In the genomic region with DNA sequence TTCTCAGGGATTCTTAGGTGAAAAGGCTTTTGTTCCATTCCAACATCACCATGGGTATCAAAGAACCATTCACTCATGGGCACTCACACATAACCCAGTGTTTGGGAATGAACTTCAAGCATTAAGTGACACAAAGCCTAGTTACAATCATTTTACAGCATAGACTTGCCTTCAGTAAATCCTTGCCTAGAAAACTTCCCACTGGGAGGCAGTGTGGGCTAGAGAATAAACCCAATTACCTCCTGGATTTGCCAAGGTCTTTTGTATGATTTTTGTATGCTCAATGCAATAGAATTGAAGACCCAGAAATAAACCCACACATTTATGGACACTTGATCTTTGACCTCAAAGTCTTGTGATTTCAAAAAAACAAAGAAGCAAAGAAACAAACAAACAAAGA, we compare ENCODE assay signal across 10 mouse cellular contexts.
DNase-seq lines count a peak whose midpoint lies in the region; ATAC-seq lines count a peak whose summit lies in the region.
"Had no signal": no experiment of that assay in that cellular context is flagged by ENCODE, and none has a peak within 500 bp of the region (broad histone marks: within the 10 kb centered on the region; RNA-seq: fewer than 3 reads in every experiment).

No protein-coding gene starts in this region.

- ATAC-seq in intestine, embryonic 14.5 days (replicated peaks; ENCODE audit: low FRiP score, low TSS enrichment, low read depth): no peak
- no peak for ATAC-seq in intestine, embryonic 16.5 days
- no peak for ATAC-seq in CD4-positive, CD25-positive, alpha-beta regulatory T cell, adult 4 months

- no peak overlapping the region for H3K9ac ChIP-seq in intestine, embryonic 14.5 days (ENCODE audit: low read length)
- H3K9ac ChIP-seq in intestine, embryonic 16.5 days (ENCODE audit: low read depth, low read length): no peak overlapping the region

- peak; percentile 50 for DNase-seq in intestine, embryonic 14.5 days (ENCODE audit: low spot score)
- peak; percentile 7 for DNase-seq in right cerebral cortex, postnatal 14 days
- no peak for DNase-seq in right cerebral cortex, postnatal 36 days (ENCODE audit: low spot score in 2 of 2)
- peak; percentile 17 for DNase-seq in embryonic facial prominence, embryonic 10.5 days (ENCODE audit: low spot score)
- DNase-seq in spleen, postnatal 10 days (ENCODE audit: low spot score in 2 of 2): no peak
- no peak for DNase-seq in frontal cortex, postnatal 10 days (ENCODE audit: low spot score in 2 of 2)
- DNase-seq: left cerebral cortex, postnatal 4 days had no signal

- no peaks in the 10 kb centered on the region for H3K9me3 ChIP-seq in intestine, embryonic 14.5 days (ENCODE audit: control insufficient read depth, low read length)
- H3K9me3 ChIP-seq in intestine, embryonic 16.5 days (ENCODE audit: control insufficient read depth, low read length): no peaks in the 10 kb centered on the region
- H3K9me3 ChIP-seq in embryonic facial prominence, embryonic 10.5 days: no peaks in the 10 kb centered on the region

- H3K36me3 ChIP-seq in intestine, embryonic 14.5 days (ENCODE audit: control insufficient read depth, insufficient read depth, low read length): no peaks in the 10 kb centered on the region
- no peaks in the 10 kb centered on the region for H3K36me3 ChIP-seq in intestine, embryonic 16.5 days (ENCODE audit: control insufficient read depth, insufficient read depth, low read length)
- H3K36me3 ChIP-seq in embryonic facial prominence, embryonic 10.5 days (replicated peaks): no peaks in the 10 kb centered on the region

- H3K4me3 ChIP-seq in intestine, embryonic 14.5 days (ENCODE audit: low read depth, low read length): no peak overlapping the region
- H3K4me3 ChIP-seq in intestine, embryonic 16.5 days (ENCODE audit: low read length): no peak overlapping the region
- H3K4me3 ChIP-seq in embryonic facial prominence, embryonic 10.5 days: no peak overlapping the region
- H3K4me3 ChIP-seq: myocyte had no signal

- no peaks in the 10 kb centered on the region for H3K4me1 ChIP-seq in intestine, embryonic 14.5 days (replicated peaks; ENCODE audit: control insufficient read depth, insufficient read depth, low read length)
- H3K4me1 ChIP-seq in intestine, embryonic 16.5 days (ENCODE audit: control insufficient read depth, insufficient read depth, low read length): no peaks in the 10 kb centered on the region
- H3K4me1 ChIP-seq in embryonic facial prominence, embryonic 10.5 days: 0 out of 2 replicates have a peak, but pooled peaks cover 3% of the 10 kb centered on the region

- no peak overlapping the region for H3K27ac ChIP-seq in intestine, embryonic 14.5 days (ENCODE audit: low read depth)
- H3K27ac ChIP-seq in intestine, embryonic 16.5 days (ENCODE audit: low read length): no peak overlapping the region
- no peak overlapping the region for H3K27ac ChIP-seq in embryonic facial prominence, embryonic 10.5 days (replicated peaks)

- no peaks in the 10 kb centered on the region for H3K27me3 ChIP-seq in intestine, embryonic 14.5 days (replicated peaks; ENCODE audit: control insufficient read depth, insufficient read depth, low read length)
- H3K27me3 ChIP-seq in intestine, embryonic 16.5 days (replicated peaks; ENCODE audit: control insufficient read depth, insufficient read depth, low read length): no peaks in the 10 kb centered on the region
- H3K27me3 ChIP-seq in embryonic facial prominence, embryonic 10.5 days (replicated peaks; ENCODE audit: low read depth, poor library complexity, severe bottlenecking): no peaks in the 10 kb centered on the region

- H3K4me2 ChIP-seq in intestine, embryonic 14.5 days (ENCODE audit: low read length): no peak overlapping the region
- H3K4me2 ChIP-seq in intestine, embryonic 16.5 days (ENCODE audit: low read depth, low read length): no peak overlapping the region

Comparison
In these comparisons a context has a peak if more than half of its experiments do, and no peak if none do; other contexts are left out.
1. DNase-seq: peak in intestine, embryonic 14.5 days (single experiment), right cerebral cortex, postnatal 14 days (single experiment) and embryonic facial prominence, embryonic 10.5 days (single experiment); none in right cerebral cortex, postnatal 36 days (0 of 2), spleen, postnatal 10 days (0 of 2) and frontal cortex, postnatal 10 days (0 of 2).